Mouse (Mus musculus): Measurements from ENCODE around the gene Il22ra1. TPM values are rescaled to one million over a fixed set of nuclear protein-coding genes. Genes with fewer than 3 reads are reported as not detected.

Il22ra1 gene
- total RNA-seq, 2 experiments from 2014 or later, result 0.57 to 0.69 TPM

GRCm38 (mm10) chr4:135762251-135762906 is 34.4 kb downstream of the Il22ra1 start:
- intact Hi-C loops (cut with DNase I), result no loop called here

GRCm38 (mm10) chr4:135764700-135765099 is 36.7 kb downstream of the Il22ra1 start:
- DNase-seq (ENCODE audit: extremely low spot score in 1 of 2, low spot score in 2 of 2), result no peak
- intact Hi-C loops (cut with DNase I), result no loop called here

More at GRCm38 (mm10) chr4:135762251-135762906, 34.4 kb downstream of the Il22ra1 start:
- peak in 1 of 2 experiments; percentile 77 for DNase-seq (ENCODE audit: extremely low spot score in 1 of 2, low spot score in 2 of 2)

DNA sequence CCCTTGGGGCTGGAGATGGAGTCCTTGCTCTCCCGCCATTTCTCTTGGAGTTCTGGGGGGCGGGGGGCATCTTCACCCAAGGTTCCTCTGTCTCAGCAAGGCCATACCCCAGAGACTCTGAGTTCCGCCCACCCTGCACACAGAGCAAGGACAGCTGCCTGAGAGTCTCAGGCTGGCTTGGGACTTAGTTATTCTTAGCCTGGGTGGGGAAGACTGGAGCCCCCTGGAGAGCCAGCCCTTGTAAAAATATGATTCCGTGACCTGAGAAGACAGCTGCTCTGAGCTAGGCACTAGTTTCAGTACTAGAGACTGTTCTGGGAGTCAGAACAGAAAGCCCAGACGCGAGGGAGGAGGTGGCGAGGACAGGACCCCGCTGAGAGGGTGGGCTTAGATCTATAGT is 37.7 kb downstream of the Il22ra1 start:
- intact Hi-C loops (cut with DNase I), result no loop called here

GRCm38 (mm10) chr4:135766976-135767375 is 39.0 kb downstream of the Il22ra1 start:
- no peak for DNase-seq (ENCODE audit: extremely low spot score in 1 of 2, low spot score in 2 of 2)
- intact Hi-C loops (cut with DNase I), result no loop called here

More for the DNA sequence above, 37.7 kb downstream of the Il22ra1 start:
- DNase-seq (ENCODE audit: extremely low spot score in 1 of 2, low spot score in 2 of 2), result no peak

DNA sequence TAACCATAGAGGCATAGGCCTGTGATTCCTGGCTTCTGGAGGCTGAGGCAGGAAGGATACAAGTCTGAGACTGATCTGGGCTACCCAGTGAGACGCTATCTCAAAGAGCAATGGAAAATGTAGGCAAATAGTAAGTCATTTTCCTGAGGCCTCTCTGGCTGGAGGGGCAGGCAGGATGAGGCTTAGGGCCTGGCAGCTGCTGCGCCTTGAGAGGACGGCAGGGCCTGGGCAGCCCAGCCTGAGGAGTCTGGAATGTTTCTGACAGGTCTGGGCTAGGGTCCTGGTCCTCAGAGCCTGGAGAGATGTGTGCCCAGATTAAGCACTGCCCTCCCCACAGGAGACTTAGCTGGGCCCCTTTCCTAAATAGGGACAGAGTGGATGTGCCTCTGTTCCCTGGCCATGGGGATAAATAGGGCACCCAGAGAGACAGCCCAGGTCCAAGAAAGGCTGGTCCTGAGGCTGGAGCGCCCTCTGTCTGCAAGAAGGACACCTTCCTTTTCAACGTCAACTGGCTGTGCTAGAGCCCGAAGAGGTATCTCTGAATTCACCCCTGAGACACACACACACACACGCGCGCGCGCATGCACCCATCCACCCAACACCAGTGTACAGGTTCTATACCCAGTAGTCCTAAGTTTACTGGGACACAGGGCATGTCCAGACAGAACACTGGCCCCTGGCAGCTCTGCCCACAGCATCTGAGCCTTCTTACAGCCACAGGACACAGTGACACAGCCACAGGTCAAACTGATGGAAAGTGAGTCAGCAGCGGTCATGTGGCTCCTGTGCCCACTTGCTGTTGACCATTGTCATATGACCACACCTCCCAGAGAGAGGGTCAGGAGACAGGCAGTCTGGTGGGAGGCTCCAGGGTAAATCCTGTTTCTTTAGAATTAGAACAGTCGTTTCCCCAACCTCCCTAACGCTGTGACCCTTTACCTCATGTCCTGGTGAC is 40.9 kb downstream of the Il22ra1 start:
- DNase-seq (ENCODE audit: extremely low spot score in 1 of 2, low spot score in 2 of 2), result peak in 1 of 2 experiments; percentile 52
- intact Hi-C loops (cut with DNase I), result loop anchor here (2.0 kb wide), 1 partner anchor 60 kb away; no protein-coding TSS in a partner anchor

DNA sequence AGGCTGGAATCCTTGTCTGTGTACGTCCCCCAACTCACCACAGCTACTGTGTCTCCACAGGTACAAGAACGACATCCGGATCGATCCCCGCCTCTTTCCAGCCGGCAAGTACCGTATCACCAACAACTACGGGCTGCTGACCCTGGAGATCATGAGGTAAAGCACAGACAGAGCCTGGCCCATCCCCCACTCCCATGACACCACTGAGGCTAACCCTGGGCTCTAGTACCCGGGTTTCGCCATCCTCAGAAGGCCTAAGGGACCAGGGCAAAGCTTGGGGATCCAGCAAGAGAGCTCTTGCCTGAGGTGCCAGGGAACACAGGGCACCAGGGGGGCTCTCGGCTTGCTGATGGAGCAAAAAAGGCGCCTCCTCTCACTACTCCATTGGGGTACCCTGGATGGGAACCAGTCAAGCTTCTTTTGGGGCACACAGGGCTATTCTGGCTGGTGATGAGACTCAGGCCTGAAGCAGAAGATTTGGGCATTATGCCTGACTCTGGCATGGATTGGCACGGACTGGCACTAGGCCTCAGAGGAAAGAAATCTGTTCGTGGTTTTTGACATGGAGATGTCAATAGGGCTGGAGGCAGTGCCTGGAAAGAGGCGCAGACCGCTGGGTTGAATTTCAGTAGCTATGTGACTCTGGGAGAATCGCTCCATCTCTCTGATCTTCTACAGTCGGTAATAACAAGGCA is 42.8 kb downstream of the Il22ra1 start:
- no peak for DNase-seq (ENCODE audit: extremely low spot score in 1 of 2, low spot score in 2 of 2)
- intact Hi-C loops (cut with DNase I), result no loop called here

GRCm38 (mm10) chr4:135771592-135771991 is 43.6 kb downstream of the Il22ra1 start:
- intact Hi-C loops (cut with DNase I), result no loop called here
- no peak for DNase-seq (ENCODE audit: extremely low spot score in 1 of 2, low spot score in 2 of 2)

- intact Hi-C loops (cut with DNase I), result no loop called here
Observed at GRCm38 (mm10) chr4:135772671-135773070, 44.7 kb downstream of the Il22ra1 start.

DNA sequence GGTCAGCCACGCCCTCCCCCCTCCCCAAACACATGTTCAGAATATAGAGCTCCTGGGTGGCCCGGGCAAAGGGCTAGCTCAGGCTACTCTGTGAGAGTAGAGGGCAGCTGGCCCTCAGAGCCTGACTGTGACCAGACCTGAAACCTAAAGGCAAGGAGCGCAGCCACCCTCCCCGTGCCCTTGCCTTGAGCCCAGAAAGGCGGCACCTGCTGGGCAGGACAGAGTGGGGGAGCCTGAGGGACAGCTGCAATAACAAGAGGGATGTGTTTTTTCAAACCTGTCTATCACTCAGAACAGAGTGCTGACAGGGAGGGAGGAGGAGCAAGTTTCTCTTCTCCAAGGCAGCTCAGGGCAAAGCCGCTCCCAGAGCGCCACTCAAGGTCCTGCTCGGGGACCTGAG is 46.5 kb downstream of the Il22ra1 start:
- no peak for DNase-seq (ENCODE audit: extremely low spot score in 1 of 2, low spot score in 2 of 2)
- intact Hi-C loops (cut with DNase I), result no loop called here

More at GRCm38 (mm10) chr4:135772671-135773070, 44.7 kb downstream of the Il22ra1 start:
- DNase-seq (ENCODE audit: extremely low spot score in 1 of 2, low spot score in 2 of 2), result no peak

- DNase-seq (ENCODE audit: extremely low spot score in 1 of 2, low spot score in 2 of 2), result no peak
- intact Hi-C loops (cut with DNase I), result no loop called here
Observed at GRCm38 (mm10) chr4:135776850-135777249, 48.9 kb downstream of the Il22ra1 start.

- intact Hi-C loops (cut with DNase I), result no loop called here
Observed at GRCm38 (mm10) chr4:135779661-135780060, 51.7 kb downstream of the Il22ra1 start.

DNA sequence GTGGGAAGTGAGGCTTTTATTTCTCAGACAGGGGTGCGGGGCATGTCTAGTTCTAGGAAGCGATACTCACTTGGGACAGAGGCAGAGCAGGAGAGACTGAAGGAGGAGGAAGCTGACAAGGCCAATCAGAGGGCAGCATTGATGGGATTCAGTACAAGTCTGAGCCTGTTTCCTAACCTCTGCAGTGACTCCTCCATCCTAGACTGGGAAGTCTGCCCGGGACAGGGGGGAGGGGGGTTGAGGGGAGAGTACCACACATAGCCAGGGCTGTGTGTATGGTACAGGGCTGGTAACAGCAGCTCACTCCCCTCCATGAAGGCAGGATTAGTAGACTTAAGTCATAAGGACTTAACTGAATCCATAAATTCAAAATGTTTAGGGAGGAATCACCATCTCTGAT is 52.3 kb downstream of the Il22ra1 start:
- DNase-seq (ENCODE audit: extremely low spot score in 1 of 2, low spot score in 2 of 2), result no peak
- intact Hi-C loops (cut with DNase I), result no loop called here

More at GRCm38 (mm10) chr4:135779661-135780060, 51.7 kb downstream of the Il22ra1 start:
- DNase-seq (ENCODE audit: extremely low spot score in 1 of 2, low spot score in 2 of 2), result no peak

DNA sequence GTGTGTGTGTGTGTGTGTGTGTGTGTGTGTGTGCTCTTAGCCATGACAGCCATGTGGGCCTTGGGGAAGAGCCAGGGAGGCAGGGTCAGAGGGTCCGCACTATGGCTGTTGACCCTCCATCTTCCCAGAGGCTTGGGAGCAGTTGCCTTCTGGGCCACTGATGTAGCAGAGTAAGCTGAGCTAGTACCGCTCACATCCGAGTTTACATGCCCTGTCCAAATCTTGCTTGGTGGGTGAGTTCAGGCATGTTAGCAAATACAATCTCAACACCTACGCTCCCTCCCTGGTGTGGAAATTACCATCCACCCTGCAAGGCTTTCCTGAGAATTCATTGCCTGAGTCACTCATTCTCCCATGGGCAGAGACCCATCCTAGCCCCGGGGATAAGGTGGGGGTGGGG is 53.3 kb downstream of the Il22ra1 start:
- no peak for DNase-seq (ENCODE audit: extremely low spot score in 1 of 2, low spot score in 2 of 2)
- intact Hi-C loops (cut with DNase I), result no loop called here

DNA sequence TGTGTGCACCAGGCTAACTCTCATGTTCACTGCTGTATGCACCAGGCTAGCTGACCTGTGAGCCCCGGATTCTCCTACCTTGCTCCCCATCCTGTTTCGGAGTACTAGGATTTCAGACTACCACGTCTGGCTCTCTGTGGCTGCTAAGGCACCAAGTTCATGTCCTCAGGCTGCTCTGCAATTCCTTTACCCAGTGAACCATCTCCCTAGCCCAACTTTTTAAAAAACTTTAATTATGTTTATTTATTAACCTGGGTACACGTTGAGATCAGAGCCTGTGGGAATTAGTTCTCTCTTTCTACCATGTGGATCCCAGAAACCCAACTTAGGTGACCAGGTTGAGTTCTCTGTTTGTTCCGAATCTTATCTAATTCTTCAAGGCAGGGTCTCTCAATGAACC is 58.6 kb downstream of the Il22ra1 start:
- no peak for DNase-seq (ENCODE audit: extremely low spot score in 1 of 2, low spot score in 2 of 2)
- intact Hi-C loops (cut with DNase I), result no loop called here

DNA sequence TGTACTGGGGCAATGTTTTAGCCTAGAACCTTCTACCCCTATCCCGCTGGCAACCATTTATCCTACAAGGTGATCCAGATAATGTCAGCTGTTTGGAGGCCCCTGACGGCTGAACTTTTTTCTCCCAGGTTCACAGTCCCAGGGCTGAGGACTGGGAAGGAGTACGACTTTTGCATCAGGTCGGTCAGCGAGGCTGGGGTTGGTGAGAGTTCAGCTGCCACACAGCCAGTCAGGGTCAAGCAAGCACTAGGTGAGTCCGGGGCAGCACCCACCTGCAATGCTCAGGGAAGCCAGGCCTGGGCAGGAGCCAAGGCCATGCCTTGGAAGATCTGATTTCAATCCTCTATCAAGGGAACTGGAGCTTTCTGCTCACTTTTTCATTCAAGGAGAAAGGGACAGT is 59.3 kb downstream of the Il22ra1 start:
- no peak for DNase-seq (ENCODE audit: extremely low spot score in 1 of 2, low spot score in 2 of 2)
- intact Hi-C loops (cut with DNase I), result no loop called here

GRCm38 (mm10) chr4:135789135-135789534 is 61.2 kb downstream of the Il22ra1 start:
- intact Hi-C loops (cut with DNase I), result no loop called here
- no peak for DNase-seq (ENCODE audit: extremely low spot score in 1 of 2, low spot score in 2 of 2)

DNA sequence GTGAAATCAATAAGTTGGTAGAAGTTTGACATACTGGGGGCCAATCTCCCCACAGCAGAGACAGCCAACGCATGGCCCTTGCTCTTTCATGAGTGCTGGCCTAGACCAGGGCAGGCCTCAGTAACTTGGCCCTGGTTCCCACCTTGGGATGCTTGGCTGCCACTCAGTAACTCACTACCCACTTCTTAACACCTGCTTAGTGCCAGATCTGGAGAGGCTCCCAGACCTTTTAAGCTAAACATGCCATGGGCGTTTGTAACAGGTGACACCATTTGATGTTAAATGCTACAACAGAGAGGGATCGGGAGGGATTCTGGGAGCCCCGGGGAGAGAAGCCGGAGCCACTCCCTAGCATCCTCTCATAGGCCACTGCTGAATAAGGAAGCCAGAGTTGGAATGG is 64.8 kb downstream of the Il22ra1 start:
- DNase-seq (ENCODE audit: extremely low spot score in 1 of 2, low spot score in 2 of 2), result no peak
- intact Hi-C loops (cut with DNase I), result no loop called here

- intact Hi-C loops (cut with DNase I), result no loop called here
- peak; percentile 34 to 65 for DNase-seq (ENCODE audit: extremely low spot score in 1 of 2, low spot score in 2 of 2)
Observed at GRCm38 (mm10) chr4:135797931-135798330, 70.0 kb downstream of the Il22ra1 start.

- DNase-seq (ENCODE audit: extremely low spot score in 1 of 2, low spot score in 2 of 2), result peak; percentile 78 to 86
- intact Hi-C loops (cut with DNase I), result loop anchor here (2.0 kb wide), 1 partner anchor 75 kb away; no protein-coding TSS in a partner anchor
Observed at GRCm38 (mm10) chr4:135801543-135801942, 73.6 kb downstream of the Il22ra1 start.

All from left cerebral cortex, postnatal 10 days (tissue).